Mouse (Mus musculus) left cerebral cortex, postnatal 10 days (tissue): Measurements from ENCODE around the gene Mdh2. TPM values are rescaled to one million over a fixed set of nuclear protein-coding genes. Genes with fewer than 3 reads are reported as not detected.

Source experiments
- DNase-seq, 2 experiments: peaks; one replicate each; pipeline ENCODE4 v3.0.0; 2021 to 2022; ENCODE audit warnings: low spot score in 2 of 2, mixed read lengths in 1 of 2; ENCODE audit errors: extremely low spot score in 1 of 2
- intact Hi-C: fragments of 180-260 bp; cut with DNase I; formaldehyde crosslinking; loops from one replicate; pipeline ENCODE4 v1.15.1; 2025
- microRNA-seq: library from miRNA; unstranded; fragments of <30 nt; microRNA quantifications from one replicate; pipeline ENCODE4 v1.2.0, GENCODE M21; 2022
- total RNA-seq, 2 experiments: library from RNA; stranded (reverse); gene quantifications; 2 replicates each; pipeline ENCODE4 v1.2.3; 2021

Mdh2 gene
- total RNA-seq, 2 experiments from 2014 or later = 476 to 478 TPM

GRCm38 (mm10) chr5:135822316-135822944, 44.1 kb downstream of the Mdh2 start:
- intact Hi-C loops = no loop called here
- DNase-seq = no peak

- peak in 1 of 2 experiments; percentile 58 for DNase-seq
- intact Hi-C loops = no loop called here
These were observed 46.2 kb downstream of the Mdh2 start for GRCm38 (mm10) chr5:135824517-135824916.

- DNase-seq = no peak
These were observed 47.9 kb downstream of the Mdh2 start for GRCm38 (mm10) chr5:135826225-135826624.

GRCm38 (mm10) chr5:135829381-135829780, 51.1 kb downstream of the Mdh2 start:
- no peak for DNase-seq
- intact Hi-C loops = no loop called here

More at GRCm38 (mm10) chr5:135826225-135826624, 47.9 kb downstream of the Mdh2 start:
- intact Hi-C loops = no loop called here

- DNase-seq = peak in 1 of 2 experiments; percentile 62
- intact Hi-C loops = no loop called here
These were observed 54.4 kb downstream of the Mdh2 start for GRCm38 (mm10) chr5:135832729-135833128.

GRCm38 (mm10) chr5:135834769-135835491, 56.6 kb downstream of the Mdh2 start:
- intact Hi-C loops = no loop called here
- DNase-seq = peak; percentile 62 to 87

GRCm38 (mm10) chr5:135835492-135835858, 57.2 kb downstream of the Mdh2 start:
- intact Hi-C loops = no loop called here
- DNase-seq = no peak

- intact Hi-C loops = no loop called here
- no peak for DNase-seq
These were observed 57.7 kb downstream of the Mdh2 start for GRCm38 (mm10) chr5:135835981-135836380.

Small RNA genes within 50 kb of the gene (microRNA-seq; reads per million reads assigned to microRNA genes)
- gene Gm23268 = not detected
- 1.7 reads per million for gene Mir7034

Other genes starting within 250 kb of the Mdh2 start
- 10 to 100 TPM; 80.5 to 85.2 TPM for gene Hip1, start 233.4 kb upstream of the Mdh2 start, total RNA-seq
- gene Ccl26, start 214.9 kb upstream of the Mdh2 start, total RNA-seq = not detected
- under 1 TPM in 1 of 2 experiments, not detected in 1; 0.28 TPM for gene Ccl24, start 205.4 kb upstream of the Mdh2 start, total RNA-seq
- 10 to 100 TPM; 77.6 to 82.7 TPM for gene Rhbdd2, start 145.9 kb upstream of the Mdh2 start, total RNA-seq
- 10 to 100 TPM; 68.2 to 70.0 TPM for gene Por, start 108.4 kb upstream of the Mdh2 start, total RNA-seq
- gene Tmem120a, start 34.0 kb upstream of the Mdh2 start, total RNA-seq = 10 to 100 TPM; 20.7 to 22.0 TPM
- not detected for gene Styxl1, start 95 bp upstream of the Mdh2 start, total RNA-seq
- 10 to 100 TPM; 73.7 to 79.8 TPM for gene Srrm3, start 28.4 kb downstream of the Mdh2 start, total RNA-seq
- gene Hspb1, start 109.4 kb downstream of the Mdh2 start, total RNA-seq = 1 to 10 TPM; 4.3 to 4.6 TPM
- gene Ywhag, start 156.1 kb downstream of the Mdh2 start, total RNA-seq = 1,000 to 10,000 TPM; 1,621 to 1,667 TPM
- 1 to 10 TPM; 1.7 to 4.0 TPM for gene Ssc4d, start 196.1 kb downstream of the Mdh2 start, total RNA-seq
- gene Zp3, start 201.6 kb downstream of the Mdh2 start, total RNA-seq = not detected
- 1 to 10 TPM; 9.3 to 9.4 TPM for gene Dtx2, start 216.3 kb downstream of the Mdh2 start, total RNA-seq